Mouse (Mus musculus) NIH3T3 (cell line): ENCODE results near the gene Fam160b1.
A peak's percentile ranks its signal among the peaks of the same experiment; 100 is the strongest.

ENCODE experiments used
- DNase-seq: peaks from one replicate; pipeline ENCODE4 v3.0.0-alpha.2; 2012; ENCODE audit warnings: low read depth

The Fam160b1 gene

GRCm38 (mm10) chr19:57367201-57367600 is 6.7 kb downstream of the Fam160b1 start:
- peak; percentile 27 for DNase-seq

- no peak for DNase-seq
Measured at GRCm38 (mm10) chr19:57367849-57368387, 7.4 kb downstream of the Fam160b1 start.

- no peak for DNase-seq
Measured at GRCm38 (mm10) chr19:57373276-57373811, 12.9 kb downstream of the Fam160b1 start.

- peak; percentile 57 for DNase-seq
Measured at GRCm38 (mm10) chr19:57375161-57375560, 14.7 kb downstream of the Fam160b1 start.

- no peak for DNase-seq
Measured at GRCm38 (mm10) chr19:57375746-57376145, 15.3 kb downstream of the Fam160b1 start.

- DNase-seq = no peak
Measured at GRCm38 (mm10) chr19:57377043-57377703, 16.7 kb downstream of the Fam160b1 start.

- DNase-seq = peak; percentile 74
Measured at GRCm38 (mm10) chr19:57386176-57386693, 25.8 kb downstream of the Fam160b1 start.

- no peak for DNase-seq
Measured at GRCm38 (mm10) chr19:57391545-57391944, 31.1 kb downstream of the Fam160b1 start.

GRCm38 (mm10) chr19:57393357-57393957 is 33.0 kb downstream of the Fam160b1 start:
- DNase-seq = no peak

- no peak for DNase-seq
Measured at GRCm38 (mm10) chr19:57396609-57397008, 36.1 kb downstream of the Fam160b1 start.

- DNase-seq = no peak
Measured at GRCm38 (mm10) chr19:57402364-57402763, 41.9 kb downstream of the Fam160b1 start.

- peak; percentile 84 for DNase-seq
Measured at GRCm38 (mm10) chr19:57403700-57404501, 43.4 kb downstream of the Fam160b1 start.

GRCm38 (mm10) chr19:57404502-57404848 is 44.0 kb downstream of the Fam160b1 start:
- no peak for DNase-seq

GRCm38 (mm10) chr19:57407947-57408346 is 47.5 kb downstream of the Fam160b1 start:
- no peak for DNase-seq

- no peak for DNase-seq
Measured at GRCm38 (mm10) chr19:57411375-57412196, 51.1 kb downstream of the Fam160b1 start.

- no peak for DNase-seq
Measured at GRCm38 (mm10) chr19:57413170-57413569, 52.7 kb downstream of the Fam160b1 start.

- DNase-seq = no peak
Measured at GRCm38 (mm10) chr19:57413918-57414317, 53.4 kb downstream of the Fam160b1 start.

- DNase-seq = no peak
Measured at GRCm38 (mm10) chr19:57415031-57415807, 54.7 kb downstream of the Fam160b1 start.

- no peak for DNase-seq
Measured at GRCm38 (mm10) chr19:57417800-57418580, 57.5 kb downstream of the Fam160b1 start.

- no peak for DNase-seq
Measured at GRCm38 (mm10) chr19:57423402-57423801, 62.9 kb downstream of the Fam160b1 start.
